Mouse (Mus musculus) ES-E14 (cell line): ENCODE results near the gene Tmem229b.

Source experiments
- CHD2 ChIP-seq: IDR thresholded peaks from 2 replicates; pipeline ENCODE4 v1.6.1; 2014; ENCODE audit warnings: mild to moderate bottlenecking, low read depth, low read length, inconsistent platforms
- HCFC1 ChIP-seq: IDR thresholded peaks from 2 replicates; pipeline ENCODE4 v1.6.1; 2012; ENCODE audit warnings: low read length, inconsistent platforms, borderline replicate concordance; ENCODE audit not compliant: insufficient read depth
- MAFK ChIP-seq: IDR thresholded peaks from 2 replicates; pipeline ENCODE4 v1.6.1; 2014; ENCODE audit warnings: mild to moderate bottlenecking, low read depth, low read length, inconsistent platforms; ENCODE audit not compliant: insufficient read depth
- ZC3H11A ChIP-seq: IDR thresholded peaks from 2 replicates; pipeline ENCODE4 v1.6.1; 2012; ENCODE audit warnings: low read depth, mild to moderate bottlenecking, inconsistent platforms, low read length, borderline replicate concordance
- ZNF384 ChIP-seq: IDR thresholded peaks from 2 replicates; pipeline ENCODE4 v1.6.1; 2012; ENCODE audit warnings: low read depth, low read length, inconsistent platforms

DNA sequence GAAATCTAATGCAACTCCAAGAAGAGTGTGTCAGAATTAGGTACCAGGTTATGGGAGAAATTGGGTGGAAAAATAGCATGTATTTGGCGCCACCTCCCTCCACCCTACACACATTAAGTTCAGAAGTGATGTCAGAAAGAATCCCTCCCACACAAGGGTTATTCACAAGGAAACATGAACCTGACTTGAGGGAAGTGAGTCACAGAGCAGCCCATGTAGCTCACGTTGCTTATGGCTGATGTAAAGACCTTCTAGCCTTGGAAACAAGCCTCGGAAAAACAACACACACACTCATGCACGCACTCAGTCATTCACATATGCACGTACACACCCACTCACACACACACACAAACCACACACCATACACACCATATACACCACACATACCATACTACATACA lies 67.3 kb downstream of the Tmem229b start:
- TF ChIP-seq MAFK, result no peak
- no peak for TF ChIP-seq ZNF384
- TF ChIP-seq CHD2, result no peak
- TF ChIP-seq ZC3H11A, result no peak
- TF ChIP-seq HCFC1, result no peak
